Mouse (Mus musculus): ENCODE results near the gene Lamc1. TPM values are rescaled to one million over a fixed set of nuclear protein-coding genes. Genes with fewer than 3 reads are reported as not detected.
A peak's percentile ranks its signal among the peaks of the same experiment; 100 is the strongest.
"Not testable (repeated sequence)": the region's sequence is repeated elsewhere in the genome, so short reads cannot be mapped to it uniquely, and the experiment has no call there.

Lamc1 gene
- polyA plus RNA-seq, 1 experiment from 2014 or later = 35.5 TPM

DNA sequence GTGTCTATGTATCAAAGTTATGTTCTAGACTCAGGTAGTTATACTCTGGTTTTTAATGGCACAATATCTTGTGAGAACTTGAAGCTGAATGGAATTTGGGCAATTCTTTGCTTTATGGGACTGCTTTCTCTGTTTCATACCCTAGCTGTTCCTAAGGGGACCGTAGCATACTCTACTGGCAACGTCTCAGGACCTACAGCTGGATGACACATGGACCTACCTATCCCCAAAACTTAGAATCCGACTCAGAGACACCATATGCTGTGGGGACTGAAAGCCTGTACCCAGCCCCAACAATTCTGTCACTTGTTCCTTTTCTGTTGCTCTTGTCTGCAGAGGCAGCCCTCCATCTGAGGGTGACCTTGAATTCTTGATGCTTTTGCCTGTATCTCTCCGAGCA is 23.3 kb downstream of the Lamc1 start:
- Histone ChIP-seq H3K27ac (no peak overlapping the region), H3K36me3 (no peaks in the 10 kb centered on the region), H3K9me3 (no peaks in the 10 kb centered on the region), H3K4me1 (peaks cover 23% of the 10 kb centered on the region), H3K9ac (no peak overlapping the region), H3K4me3 (no peak overlapping the region), H3K27me3 (no peaks in the 10 kb centered on the region), H3K4me2 (replicated peaks) (no peak overlapping the region)
- peak; percentile 32; the same call in 1 of the 2 replicates for ATAC-seq (ENCODE audit: low FRiP score, low read depth)
- 61% methylated on average over 4 of the region's 4 CpGs for WGBS

DNA sequence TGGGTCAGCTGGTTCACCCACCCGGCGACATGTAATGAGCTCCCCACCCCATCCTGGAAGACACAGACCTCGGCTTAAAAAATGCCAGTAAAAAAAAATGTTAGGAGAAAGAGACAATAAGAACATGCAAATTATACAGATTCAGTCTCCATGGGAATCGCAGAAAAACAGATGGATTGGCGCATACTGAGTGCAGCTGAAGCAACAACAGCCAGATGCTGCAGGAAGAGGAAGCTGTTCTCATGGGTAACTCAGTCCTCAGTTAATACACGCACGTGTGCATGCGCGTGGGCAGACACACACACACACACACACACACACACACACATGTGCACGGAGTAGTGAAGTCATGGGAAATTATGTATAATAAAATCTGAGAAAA is 23.7 kb downstream of the Lamc1 start:
- peak; percentile 68; the same call in 1 of the 2 replicates for ATAC-seq (ENCODE audit: low FRiP score, low read depth)
- Histone ChIP-seq H3K4me2 (replicated peaks) (peak overlapping the region; percentile 28), H3K36me3 (no peaks in the 10 kb centered on the region), H3K27ac (peak overlapping the region; percentile 70; the same call in 1 of the 2 replicates), H3K9ac (no peak overlapping the region; the same call in 1 of the 2 replicates), H3K9me3 (no peaks in the 10 kb centered on the region), H3K27me3 (no peaks in the 10 kb centered on the region), H3K4me1 (peaks cover 23% of the 10 kb centered on the region), H3K4me3 (no peak overlapping the region)
- WGBS = 54% methylated on average over 10 of the region's 10 CpGs

DNA sequence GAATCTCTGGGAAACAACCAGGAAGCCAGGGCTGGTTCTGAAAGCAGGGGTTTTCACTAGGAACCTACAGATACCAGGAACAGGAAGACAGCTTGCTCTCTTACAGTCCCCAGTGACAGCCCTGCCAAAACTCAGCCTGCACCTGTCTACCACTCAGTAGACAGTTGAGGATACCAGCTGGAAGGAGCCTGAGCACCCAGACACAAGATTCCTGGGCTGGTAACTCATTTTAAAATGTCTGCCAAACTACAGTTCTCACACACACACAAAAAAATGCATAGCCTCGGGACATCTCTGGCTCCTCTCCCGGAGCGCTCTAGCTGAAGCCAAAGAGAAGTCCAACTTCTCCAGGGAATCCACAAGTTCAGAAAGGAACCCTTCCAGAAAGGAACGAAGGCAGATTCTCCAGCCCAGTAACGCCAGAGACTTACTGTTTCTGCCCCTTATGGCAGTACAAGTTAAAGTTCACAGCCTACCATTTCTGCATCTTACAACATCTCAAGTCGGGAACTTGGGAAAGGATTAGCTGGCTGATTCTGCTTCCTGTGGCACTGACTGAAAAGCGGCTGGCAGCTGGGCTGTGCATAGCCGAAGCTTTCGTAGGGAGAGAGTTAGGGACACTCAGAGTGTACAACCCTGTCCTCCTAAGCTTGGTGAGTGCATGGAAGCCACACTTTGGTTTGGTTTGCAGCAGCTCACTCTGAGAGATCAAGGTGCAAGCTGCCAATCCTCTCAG is 24.2 kb downstream of the Lamc1 start:
- WGBS = 57% methylated on average over 9 of the region's 9 CpGs
- peak overlapping the region; percentile 28 for H3K4me2 ChIP-seq (replicated peaks)
- H3K4me3 ChIP-seq = no peak overlapping the region
- peak; percentile 33; the same call in 1 of the 2 replicates for ATAC-seq (ENCODE audit: low FRiP score, low read depth)
- H3K9ac ChIP-seq = no peak overlapping the region; the same call in 1 of the 2 replicates
- no peaks in the 10 kb centered on the region for H3K9me3 ChIP-seq
- peak overlapping the region; percentile 70; the same call in 1 of the 2 replicates for H3K27ac ChIP-seq
- no peaks in the 10 kb centered on the region for H3K27me3 ChIP-seq
- H3K4me1 ChIP-seq = peaks cover 23% of the 10 kb centered on the region
- no peaks in the 10 kb centered on the region for H3K36me3 ChIP-seq

DNA sequence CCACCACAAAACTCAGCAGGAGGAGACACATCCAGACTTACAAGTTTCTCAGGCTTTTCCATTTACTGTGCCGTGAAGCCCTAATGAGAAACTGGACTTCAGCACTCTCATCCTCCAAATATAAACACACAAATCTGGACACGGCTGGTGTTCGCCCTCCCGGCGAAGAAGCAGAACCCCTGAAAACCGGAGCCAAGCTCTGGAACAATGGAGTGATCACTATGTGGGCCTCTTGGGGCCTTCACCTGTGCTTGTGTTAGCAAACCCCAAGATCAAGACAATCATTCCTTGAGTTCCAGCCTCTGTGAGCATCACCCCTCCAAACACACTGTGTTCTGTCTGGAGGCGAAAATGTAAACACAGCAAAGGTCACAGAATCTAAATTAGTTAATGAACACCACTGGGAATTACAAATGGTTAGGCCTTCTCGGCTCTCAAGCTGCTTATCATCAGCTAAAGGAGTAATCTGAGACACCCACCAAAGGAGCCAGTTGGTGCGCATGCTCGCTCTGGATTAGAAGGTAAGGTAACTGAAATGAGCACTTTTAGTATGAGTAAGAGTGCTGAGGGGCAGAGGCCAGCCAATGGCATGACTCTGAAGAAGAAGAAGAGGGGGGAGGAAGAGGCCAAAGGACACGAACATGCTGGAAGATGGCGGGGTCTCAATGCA is 24.9 kb downstream of the Lamc1 start:
- Histone ChIP-seq H3K4me3 (no peak overlapping the region), H3K4me2 (replicated peaks) (no peak overlapping the region), H3K36me3 (no peaks in the 10 kb centered on the region), H3K27me3 (no peaks in the 10 kb centered on the region), H3K9me3 (no peaks in the 10 kb centered on the region), H3K4me1 (peaks cover 23% of the 10 kb centered on the region), H3K9ac (no peak overlapping the region), H3K27ac (peak overlapping the region; percentile 6; the same call in 1 of the 2 replicates)
- no peak for ATAC-seq (ENCODE audit: low FRiP score, low read depth)
- WGBS = 70% methylated on average over 12 of the region's 12 CpGs

DNA sequence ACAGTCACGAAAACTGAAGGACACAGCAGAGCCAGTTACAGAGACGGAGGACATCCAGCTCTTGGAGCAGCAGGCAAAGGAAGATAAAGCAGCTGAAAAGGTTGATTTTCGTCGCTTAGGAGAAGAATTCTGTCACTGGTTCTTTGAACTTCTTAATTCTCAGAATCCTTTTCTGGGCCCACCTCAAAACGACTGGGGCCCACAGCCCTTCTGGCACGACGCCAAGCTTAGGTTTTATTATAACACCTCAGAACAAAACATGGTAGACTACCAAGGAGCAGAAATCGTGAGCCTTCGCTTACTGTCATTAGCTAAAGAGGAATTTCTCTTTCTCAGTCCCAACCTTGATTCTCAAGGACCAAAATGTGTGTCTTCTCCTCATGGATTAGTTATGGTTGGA is 26.9 kb downstream of the Lamc1 start:
- H3K36me3 ChIP-seq; H3K4me3 ChIP-seq; H3K27me3 ChIP-seq; H3K9ac ChIP-seq; H3K9me3 ChIP-seq; H3K27ac ChIP-seq; H3K4me2 ChIP-seq (replicated peaks); ATAC-seq (ENCODE audit: low FRiP score, low read depth): not testable (repeated sequence)
- whole genome bisulfite sequencing = 75% methylated on average over 9 of the region's 9 CpGs
- H3K4me1 ChIP-seq = peaks cover 23% of the 10 kb centered on the region

DNA sequence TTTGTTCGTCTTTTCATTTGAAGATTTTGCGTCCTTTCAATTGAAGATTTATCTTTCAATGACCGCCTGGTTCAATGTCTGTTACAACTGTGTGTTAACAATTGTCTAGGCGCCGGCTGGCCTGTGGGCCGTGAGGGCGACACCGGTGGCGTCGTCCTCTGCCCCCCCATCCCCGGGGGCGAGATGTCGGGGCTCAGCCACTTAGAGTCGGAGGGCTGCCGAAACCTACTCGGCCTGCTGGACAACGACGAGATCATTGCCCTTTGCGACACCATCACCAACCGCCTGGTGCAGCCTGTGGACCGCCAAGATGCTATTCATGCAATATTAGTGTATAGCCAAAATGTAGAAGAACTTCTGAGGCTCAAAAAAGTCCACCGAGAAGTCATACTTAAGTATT is 27.3 kb downstream of the Lamc1 start:
- peaks cover 23% of the 10 kb centered on the region for H3K4me1 ChIP-seq
- 93% methylated on average over 22 of the region's 22 CpGs for WGBS
- not testable (repeated sequence) for H3K27me3 ChIP-seq; H3K9ac ChIP-seq; H3K4me3 ChIP-seq; H3K36me3 ChIP-seq; H3K27ac ChIP-seq; H3K9me3 ChIP-seq; H3K4me2 ChIP-seq (replicated peaks); ATAC-seq (ENCODE audit: low FRiP score, low read depth)

DNA sequence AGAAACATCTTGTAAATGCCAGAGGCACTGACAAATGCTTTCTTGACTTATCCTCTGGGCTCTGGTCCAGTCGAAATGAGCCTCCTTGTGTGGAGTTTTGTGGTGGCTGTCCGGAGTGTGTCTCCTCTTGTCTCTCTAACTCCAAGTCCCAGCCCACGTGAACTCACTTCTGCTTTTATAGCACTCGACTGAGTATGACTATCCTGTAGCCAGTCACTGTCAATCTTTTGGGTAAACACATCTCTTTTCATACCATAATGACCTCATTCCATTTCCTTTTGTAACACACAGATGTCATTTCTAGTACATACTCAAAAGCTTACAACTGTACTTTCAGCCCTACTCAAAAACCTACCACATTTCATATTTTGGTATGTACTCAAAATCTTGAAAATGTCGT is 33.1 kb downstream of the Lamc1 start:
- 87% methylated on average over 5 of the region's 5 CpGs for WGBS
- not testable (repeated sequence) for H3K4me1 ChIP-seq; H3K27ac ChIP-seq; H3K4me2 ChIP-seq (replicated peaks); ATAC-seq (ENCODE audit: low FRiP score, low read depth); H3K4me3 ChIP-seq; H3K36me3 ChIP-seq; H3K9me3 ChIP-seq; H3K9ac ChIP-seq; H3K27me3 ChIP-seq

DNA sequence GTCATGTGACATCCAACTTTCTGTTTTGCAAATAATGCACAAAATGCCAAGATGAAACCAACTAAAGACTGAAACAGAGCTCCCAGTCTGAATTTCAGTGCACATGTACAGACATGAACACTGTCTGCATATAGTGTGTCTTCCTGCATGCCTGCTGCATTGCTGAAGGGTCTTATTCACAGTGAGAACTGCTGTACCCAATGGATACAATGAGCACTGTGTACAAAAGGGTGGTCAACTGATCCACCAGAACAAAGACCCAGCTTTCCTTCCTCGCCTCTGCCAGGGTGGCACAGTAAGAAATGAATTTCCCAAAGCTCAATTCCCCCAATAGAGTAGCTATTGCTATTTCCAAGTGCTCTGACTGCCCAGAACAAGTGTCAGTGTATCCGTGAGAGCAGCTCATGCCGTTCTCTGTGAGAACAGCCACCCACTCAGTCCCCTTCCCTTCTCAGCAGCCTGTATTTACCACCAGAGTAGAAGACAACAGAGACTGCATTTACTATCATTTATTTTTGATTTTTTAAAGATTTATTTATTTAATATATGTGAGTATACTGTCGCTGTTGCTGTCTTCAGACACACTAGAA is 34.7 kb downstream of the Lamc1 start:
- not testable (repeated sequence) for H3K27me3 ChIP-seq; H3K9ac ChIP-seq; ATAC-seq (ENCODE audit: low FRiP score, low read depth); H3K27ac ChIP-seq; H3K36me3 ChIP-seq; H3K4me3 ChIP-seq; H3K9me3 ChIP-seq; H3K4me2 ChIP-seq (replicated peaks); H3K4me1 ChIP-seq
- whole genome bisulfite sequencing = 89% methylated on average over 4 of the region's 4 CpGs

DNA sequence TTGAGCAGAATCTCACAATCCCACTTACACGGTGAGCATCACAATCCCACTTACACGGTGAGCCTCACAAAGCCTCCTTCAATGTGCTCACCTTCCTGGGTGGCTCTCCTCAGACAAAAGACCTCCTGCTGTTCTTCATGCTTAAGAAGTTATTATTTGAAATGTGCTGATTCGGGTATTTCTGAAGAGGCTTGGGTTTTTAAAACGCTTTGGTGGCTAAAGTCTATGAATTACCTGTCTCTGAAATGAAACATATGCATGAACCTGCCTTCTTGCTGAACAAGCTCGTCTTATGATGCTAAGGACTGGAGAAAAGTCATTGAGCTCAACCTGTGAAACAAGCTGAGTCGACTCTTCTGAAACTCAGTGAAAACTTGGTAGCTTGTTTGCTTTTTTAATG is 36.6 kb downstream of the Lamc1 start:
- Histone ChIP-seq H3K36me3 (no peaks in the 10 kb centered on the region), H3K4me1 (peaks cover 22% of the 10 kb centered on the region), H3K27me3 (no peaks in the 10 kb centered on the region), H3K4me2 (replicated peaks) (no peak overlapping the region), H3K9me3 (no peaks in the 10 kb centered on the region), H3K4me3 (no peak overlapping the region), H3K27ac (no peak overlapping the region), H3K9ac (no peak overlapping the region)
- WGBS = 75% methylated on average over 6 of the region's 6 CpGs
- no peak for ATAC-seq (ENCODE audit: low FRiP score, low read depth)

DNA sequence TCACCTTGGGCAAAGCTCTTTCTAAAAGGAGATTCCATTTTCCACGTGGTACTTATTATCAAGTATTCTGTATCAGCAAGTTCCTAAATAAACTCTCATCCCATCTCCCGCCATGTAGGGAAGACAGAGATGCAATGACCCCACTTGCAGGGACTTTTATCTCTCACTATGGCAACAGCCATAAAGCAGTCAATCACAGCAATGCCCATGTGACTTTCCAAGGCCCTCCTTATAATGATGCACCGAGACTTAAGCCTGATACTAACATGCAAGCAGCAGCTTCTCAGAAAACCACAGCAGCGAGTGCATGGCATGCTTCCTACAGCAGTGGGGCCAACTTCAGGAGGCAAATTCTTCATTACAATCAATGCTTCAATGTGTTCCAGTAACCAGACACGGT is 39.7 kb downstream of the Lamc1 start:
- no peak for ATAC-seq (ENCODE audit: low FRiP score, low read depth)
- Histone ChIP-seq H3K4me1 (peaks cover 27% of the 10 kb centered on the region), H3K27me3 (no peaks in the 10 kb centered on the region), H3K4me3 (no peak overlapping the region), H3K27ac (no peak overlapping the region), H3K36me3 (no peaks in the 10 kb centered on the region), H3K9me3 (0 out of 2 replicates have a peak, but pooled peaks cover 5% of the 10 kb centered on the region), H3K4me2 (replicated peaks) (no peak overlapping the region), H3K9ac (no peak overlapping the region)
- WGBS = 51% methylated on average over 5 of the region's 5 CpGs

DNA sequence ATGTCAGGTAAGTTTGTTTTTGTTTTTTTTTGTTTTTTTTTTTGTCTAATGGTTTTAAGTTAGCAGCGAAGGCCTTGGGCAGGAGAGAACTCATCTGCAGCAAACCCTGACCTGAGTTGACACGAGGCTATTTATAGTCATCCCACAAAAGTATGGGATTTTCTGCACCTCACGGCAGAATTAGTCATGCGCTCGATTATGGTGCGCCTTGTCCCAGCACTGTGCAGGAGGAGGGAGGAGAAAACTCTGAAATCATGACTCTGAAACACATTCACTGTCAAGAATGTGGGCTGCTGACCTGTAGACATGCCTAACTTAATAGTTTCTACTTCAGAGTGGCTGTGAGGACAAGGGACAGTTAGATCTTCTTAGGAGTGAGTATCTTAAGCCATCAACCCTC is 40.4 kb downstream of the Lamc1 start:
- no peak overlapping the region for H3K4me2 ChIP-seq (replicated peaks)
- no peaks in the 10 kb centered on the region for H3K27me3 ChIP-seq
- 31% methylated on average over 6 of the region's 6 CpGs for WGBS
- H3K36me3 ChIP-seq = no peaks in the 10 kb centered on the region
- H3K4me3 ChIP-seq = no peak overlapping the region
- H3K4me1 ChIP-seq = peaks cover 27% of the 10 kb centered on the region
- no peak overlapping the region for H3K9ac ChIP-seq
- H3K27ac ChIP-seq = no peak overlapping the region
- 0 out of 2 replicates have a peak, but pooled peaks cover 5% of the 10 kb centered on the region for H3K9me3 ChIP-seq
- no peak for ATAC-seq (ENCODE audit: low FRiP score, low read depth)

DNA sequence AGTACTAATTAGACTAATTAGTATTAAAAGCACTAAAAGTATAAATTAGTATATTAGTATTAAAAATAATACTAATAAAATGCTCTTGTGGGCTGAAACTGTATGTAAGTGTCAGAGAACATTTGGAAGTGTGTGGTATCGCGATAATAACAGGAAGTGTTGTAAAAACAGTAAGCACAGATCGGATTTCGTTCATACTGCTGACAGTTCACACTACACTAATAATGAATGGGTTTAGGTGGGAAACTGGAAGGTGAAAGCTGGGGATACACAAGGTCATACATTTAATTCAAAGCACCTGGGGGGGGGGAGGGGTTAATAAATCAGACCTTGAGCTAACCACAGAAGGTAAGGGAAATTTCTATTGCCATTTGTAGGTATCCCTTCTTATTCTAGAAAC is 41.2 kb downstream of the Lamc1 start:
- Histone ChIP-seq H3K4me2 (replicated peaks) (no peak overlapping the region), H3K27me3 (no peaks in the 10 kb centered on the region), H3K4me3 (no peak overlapping the region), H3K4me1 (peaks cover 27% of the 10 kb centered on the region), H3K36me3 (no peaks in the 10 kb centered on the region), H3K9me3 (0 out of 2 replicates have a peak, but pooled peaks cover 5% of the 10 kb centered on the region), H3K9ac (no peak overlapping the region), H3K27ac (no peak overlapping the region)
- WGBS = 14% methylated on average over 4 of the region's 4 CpGs
- no peak for ATAC-seq (ENCODE audit: low FRiP score, low read depth)
